Mouse (Mus musculus) lung, adult 2 months (tissue): ENCODE data around the gene Thap3. TPM values are rescaled to one million over a fixed set of nuclear protein-coding genes. Genes with fewer than 3 reads are reported as not detected.

Experiments used
- DNase-seq: peaks from one replicate; pipeline ENCODE4 v3.0.0; 2022
- H3K4me1 ChIP-seq: fragments of 200-500 bp; 2 replicates; pipeline ENCODE4 v1.6.1; 2011; ENCODE audit warnings: low read length; ENCODE audit not compliant: control insufficient read depth, insufficient read depth
- H3K4me3 ChIP-seq: fragments of 200-500 bp; replicated peaks from 2 replicates; pipeline ENCODE3; 2011; ENCODE audit warnings: low read depth, mild to moderate bottlenecking, control low read depth, low read length; ENCODE audit errors: extremely low read depth
- CTCF ChIP-seq: fragments of 200-500 bp; IDR thresholded peaks from 2 replicates; pipeline ENCODE4 v1.5.1; 2011; ENCODE audit warnings: mild to moderate bottlenecking, low read length, control low read depth; ENCODE audit not compliant: insufficient read depth
- POLR2A ChIP-seq: fragments of 200-500 bp; IDR thresholded peaks from 2 replicates; pipeline ENCODE4 v1.6.1; 2011; ENCODE audit warnings: low read depth, mild to moderate bottlenecking, control low read depth, low read length, borderline replicate concordance; ENCODE audit errors: extremely low read depth
- WGBS: fragments of 180-500 bp; shearing (Covaris S2); methylation state at CpG from one replicate; pipeline ENCODE4 v1.1.7; 2018; 5-methylcytosine and 5-hydroxymethylcytosine counted together
- polyA plus RNA-seq: library from polyadenylated mRNA; depleted of rRNA; stranded (reverse); fragments of >200 nt; gene quantifications from 2 replicates; pipeline ENCODE4 v1.2.3, GENCODE M21; 2012

Thap3 gene
- polyA plus RNA-seq, 1 experiment: 64.2 TPM

- peak; percentile 53 for DNase-seq
- H3K4me1 ChIP-seq: peaks cover 18% of the 10 kb centered on the region
- H3K4me3 ChIP-seq: peak overlapping the region; percentile 68
- WGBS: under 1% methylated on average over 115 of the region's 115 CpGs
- TF ChIP-seq POLR2A (no peak), CTCF (no peak)
Measured at GRCm38 (mm10) chr4:152009076-152010051, 20.6 kb upstream of the Thap3 start.

GRCm38 (mm10) chr4:152008622-152009075 is 19.9 kb upstream of the Thap3 start, which contains the start of gene Klhl21:
Gene Klhl21 (plus strand): TSS chr4:152008803.
- under 1% methylated on average over 45 of the region's 45 CpGs for WGBS
- H3K4me3 ChIP-seq: peak within 1 kb of the TSS; percentile 68
- no peak for TF ChIP-seq CTCF
- peak; percentile 86 for TF ChIP-seq POLR2A
- peak; percentile 95 for DNase-seq
- peaks cover 18% of the 10 kb centered on the region for H3K4me1 ChIP-seq

- Histone ChIP-seq H3K4me3 (peak overlapping the region; percentile 68), H3K4me1 (peaks cover 18% of the 10 kb centered on the region)
- TF ChIP-seq CTCF: no peak
- TF ChIP-seq POLR2A: no peak
- under 1% methylated on average over 14 of the region's 14 CpGs for WGBS
- peak; percentile 50 for DNase-seq
Measured at GRCm38 (mm10) chr4:152008148-152008500, 19.3 kb upstream of the Thap3 start.

GRCm38 (mm10) chr4:152007481-152008147 is 18.8 kb upstream of the Thap3 start:
- WGBS: 11% methylated on average over 8 of the region's 8 CpGs
- TF ChIP-seq CTCF (no peak), POLR2A (peak; percentile 32; the same call in 1 of the 2 replicates)
- Histone ChIP-seq H3K4me1 (peaks cover 18% of the 10 kb centered on the region), H3K4me3 (peak overlapping the region; percentile 68)
- peak; percentile 44 for DNase-seq

- 41% methylated on average over 3 of the region's 3 CpGs for WGBS
- peaks cover 18% of the 10 kb centered on the region for H3K4me1 ChIP-seq
- H3K4me3 ChIP-seq: no peak overlapping the region
- no peak for TF ChIP-seq POLR2A
- TF ChIP-seq CTCF: no peak
- DNase-seq: no peak
Measured at GRCm38 (mm10) chr4:152006812-152007211, 18.0 kb upstream of the Thap3 start.

- TF ChIP-seq CTCF (no peak), POLR2A (no peak)
- Histone ChIP-seq H3K4me1 (peaks cover 14% of the 10 kb centered on the region), H3K4me3 (no peak overlapping the region)
- no peak for DNase-seq
- WGBS: 74% methylated on average over 6 of the region's 6 CpGs
Measured at GRCm38 (mm10) chr4:152006137-152006536, 17.3 kb upstream of the Thap3 start.

GRCm38 (mm10) chr4:152002063-152002462 is 13.3 kb upstream of the Thap3 start:
- WGBS: 74% methylated on average over 3 of the region's 3 CpGs
- H3K4me1 ChIP-seq: peaks cover 8% of the 10 kb centered on the region
- H3K4me3 ChIP-seq: no peak overlapping the region
- TF ChIP-seq POLR2A (no peak), CTCF (no peak)
- DNase-seq: no peak

GRCm38 (mm10) chr4:152001335-152001734 is 12.5 kb upstream of the Thap3 start:
- whole genome bisulfite sequencing: 68% methylated on average over 4 of the region's 4 CpGs
- DNase-seq: no peak
- TF ChIP-seq CTCF: no peak
- no peak for TF ChIP-seq POLR2A
- Histone ChIP-seq H3K4me1 (peaks cover 7% of the 10 kb centered on the region), H3K4me3 (no peak overlapping the region)

GRCm38 (mm10) chr4:152000906-152001305 is 12.1 kb upstream of the Thap3 start:
- peak; percentile 46 for DNase-seq
- Histone ChIP-seq H3K4me3 (no peak overlapping the region), H3K4me1 (peaks cover 7% of the 10 kb centered on the region)
- TF ChIP-seq POLR2A: no peak
- TF ChIP-seq CTCF: no peak
- WGBS: 23% methylated on average over 4 of the region's 4 CpGs
